Mouse (Mus musculus) embryonic fibroblast, embryonic 13.5 days (primary cell): ENCODE data around the gene Sh3pxd2b.

Experiments
- CTCF ChIP-seq: IDR thresholded peaks from 2 replicates; pipeline ENCODE4 v1.5.1; 2011; ENCODE audit warnings: mild to moderate bottlenecking, control low read depth, low read length, moderate library complexity, borderline replicate concordance; ENCODE audit not compliant: insufficient read depth
- POLR2A ChIP-seq: IDR thresholded peaks from 2 replicates; pipeline ENCODE4 v1.6.1; 2011; ENCODE audit warnings: low read depth, mild to moderate bottlenecking, control low read depth, low read length, moderate library complexity

DNA sequence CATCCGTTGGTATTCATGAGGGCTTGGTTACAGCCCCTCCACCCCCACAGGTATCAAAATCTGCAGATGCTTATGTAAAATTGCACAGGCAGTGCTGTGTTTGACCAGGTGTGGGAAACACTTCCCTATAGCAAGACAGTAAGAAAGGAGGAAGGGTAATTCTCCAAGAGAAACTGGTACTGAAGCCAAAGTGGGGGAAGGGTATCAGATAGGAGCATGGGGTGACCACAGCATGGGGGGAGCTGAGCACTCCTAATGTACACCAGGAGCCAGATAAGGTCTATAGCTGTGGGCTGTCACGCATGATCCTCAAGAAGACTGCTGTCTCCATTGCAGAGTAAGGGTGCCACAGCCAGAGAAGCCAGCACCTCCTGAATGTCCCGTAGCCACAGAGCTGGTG, 21.4 kb downstream of the Sh3pxd2b start:
- TF ChIP-seq POLR2A (no peak), CTCF (no peak)
